Mouse (Mus musculus) erythroblast, embryonic 14.5 days (primary cell): ENCODE measurements at regions not wholly inside any gene's neighbourhood (a gene's known extent, or its start where the extent isn't known, plus 50 kb on each side); places are given as distances from the start of the nearest gene placed in this dataset.

Source experiments
- GATA1 ChIP-seq: IDR thresholded peaks from 2 replicates; pipeline ENCODE4 v1.6.1; 2012; ENCODE audit warnings: low read length, inconsistent platforms, mixed read lengths
- TAL1 ChIP-seq: IDR thresholded peaks from 3 replicates; pipeline ENCODE4 v1.6.1; 2012; ENCODE audit warnings: low read length, inconsistent platforms, mixed read lengths

- TF ChIP-seq GATA1, result no peak
- no peak for TF ChIP-seq TAL1
Measured at GRCm38 (mm10) chr11:64805567-64805966, 173.3 kb upstream of the Elac2 start.
